Mouse (Mus musculus): ENCODE measurements around the gene Gm47985. TPM values are rescaled to one million over a fixed set of nuclear protein-coding genes. Genes with fewer than 3 reads are reported as not detected.

Gm47985 gene
- not detected in 2 replicates for polyA plus RNA-seq (2012; rRNA removed)

DNA sequence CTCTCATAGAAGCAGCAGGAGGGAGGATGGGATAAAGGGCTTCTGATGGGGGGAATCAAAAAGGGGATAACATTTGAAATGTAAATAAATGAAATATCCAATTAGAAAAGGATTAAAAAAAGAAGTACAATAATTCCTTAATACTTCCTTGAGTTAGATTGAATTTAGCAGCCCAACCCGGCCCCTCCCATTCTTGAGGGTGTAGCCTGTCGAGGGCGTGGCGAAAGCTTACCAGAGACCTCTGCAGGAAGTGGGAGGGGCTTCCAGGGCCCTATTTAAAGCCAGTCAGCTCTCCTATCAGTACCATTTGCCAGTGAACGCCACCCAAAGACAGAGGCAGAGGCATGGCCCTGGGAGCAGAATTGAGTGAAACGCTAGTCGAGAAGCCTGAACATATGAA lies at the start of gene Gm47985:
Gene Gm47985, plus strand, starts transcription at position 272 of the 400 bp plus-strand sequence.

GRCm38 (mm10) chr1:151192075-151192474 lies 9.7 kb downstream of the Gm47985 start, which contains the start of gene Gm8947:
Gm8947 (plus strand) TSS chr1:151192376.

GRCm38 (mm10) chr1:151198120-151198519 lies 15.8 kb downstream of the Gm47985 start, which contains the start of gene Gm47995:
Gm47995 (plus strand) TSS chr1:151198448.

GRCm38 (mm10) chr1:151203818-151204217 lies 21.5 kb downstream of the Gm47985 start, which contains the start of gene 3110040M04Rik:
3110040M04Rik (plus strand) TSS chr1:151204121.

GRCm38 (mm10) chr1:151209824-151210355 lies 27.6 kb downstream of the Gm47985 start, which contains the start of gene Gm47996:
Gm47996 (plus strand) TSS chr1:151210131.

Other genes starting within 250 kb of the Gm47985 start
- gene Hmcn1, start 189.1 kb upstream of the Gm47985 start, polyA plus RNA-seq (2012; rRNA removed), result 5.3 and 7.0 TPM in 2 replicates
- not detected in 2 replicates for gene Gm8947, start 9.8 kb downstream of the Gm47985 start, polyA plus RNA-seq (2012; rRNA removed)
- not detected in 2 replicates for gene Gm47995, start 15.9 kb downstream of the Gm47985 start, polyA plus RNA-seq (2012; rRNA removed)
- gene 3110040M04Rik, start 21.6 kb downstream of the Gm47985 start, polyA plus RNA-seq (2012; rRNA removed), result not detected in 2 replicates
- gene Gm47996, start 27.6 kb downstream of the Gm47985 start, polyA plus RNA-seq (2012; rRNA removed), result not detected in 2 replicates
- 255 and 257 TPM in 2 replicates for gene Ivns1abp, start 161.9 kb downstream of the Gm47985 start, polyA plus RNA-seq (2012; rRNA removed)
- gene Swt1, start 245.9 kb downstream of the Gm47985 start, polyA plus RNA-seq (2012; rRNA removed), result 12.5 and 16.1 TPM in 2 replicates
- gene Trmt1l, start 246.0 kb downstream of the Gm47985 start, polyA plus RNA-seq (2012; rRNA removed), result 30.1 and 32.6 TPM in 2 replicates